Mouse (Mus musculus) ovary, postnatal 36 days (tissue): Measurements from ENCODE around the gene Rfx8.

Source experiments
- DNase-seq: peaks from one replicate; pipeline ENCODE4 v3.0.0; 2022; ENCODE audit warnings: low spot score, mixed read lengths

Rfx8 gene

GRCm38 (mm10) chr1:39645905-39646759 lies 74.7 kb downstream of the Rfx8 start:
- DNase-seq: no peak

DNA sequence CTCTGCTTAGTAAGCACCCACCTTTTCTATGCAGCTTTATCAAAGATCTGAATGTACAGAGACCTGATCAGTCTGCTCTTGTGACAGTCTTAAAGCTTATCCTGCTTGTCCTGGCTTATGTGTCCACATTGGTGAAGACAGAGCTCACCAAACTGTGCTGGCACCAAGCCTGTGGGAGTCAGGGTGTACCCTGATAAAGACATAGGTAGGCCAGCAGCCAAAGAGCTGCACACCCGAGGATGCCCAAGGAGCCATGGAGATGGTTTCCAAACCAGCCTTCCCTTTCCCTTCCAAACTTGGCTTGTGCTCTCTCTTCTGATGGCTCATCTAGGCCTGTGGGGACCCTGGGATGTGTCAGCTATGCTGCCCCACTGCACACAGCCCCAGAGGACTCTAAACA lies 76.5 kb downstream of the Rfx8 start:
- DNase-seq: no peak

- no peak for DNase-seq
Measured at GRCm38 (mm10) chr1:39641667-39642066, 79.1 kb downstream of the Rfx8 start.

- DNase-seq: no peak
Measured at GRCm38 (mm10) chr1:39637139-39637538, 83.7 kb downstream of the Rfx8 start.

DNA sequence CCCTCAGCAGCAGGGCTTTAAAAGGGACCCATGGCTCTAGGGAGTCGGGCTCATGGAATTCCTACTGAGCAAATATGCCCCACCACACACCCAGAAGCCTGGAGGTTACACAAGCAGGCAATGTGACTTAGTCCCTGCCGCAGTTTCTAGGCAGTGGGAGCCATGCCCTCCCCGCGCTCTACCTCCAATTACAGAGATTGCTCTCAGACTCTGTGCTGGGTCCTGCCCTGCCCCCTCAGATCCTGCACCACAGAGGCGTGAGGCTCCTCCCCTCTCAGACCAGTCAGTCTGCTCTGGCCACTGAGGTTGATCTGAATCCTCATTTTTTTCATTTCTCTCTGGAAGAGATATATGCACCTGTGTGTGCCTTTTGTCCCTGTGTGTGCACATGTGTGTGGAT lies 84.1 kb downstream of the Rfx8 start:
- DNase-seq: no peak

DNA sequence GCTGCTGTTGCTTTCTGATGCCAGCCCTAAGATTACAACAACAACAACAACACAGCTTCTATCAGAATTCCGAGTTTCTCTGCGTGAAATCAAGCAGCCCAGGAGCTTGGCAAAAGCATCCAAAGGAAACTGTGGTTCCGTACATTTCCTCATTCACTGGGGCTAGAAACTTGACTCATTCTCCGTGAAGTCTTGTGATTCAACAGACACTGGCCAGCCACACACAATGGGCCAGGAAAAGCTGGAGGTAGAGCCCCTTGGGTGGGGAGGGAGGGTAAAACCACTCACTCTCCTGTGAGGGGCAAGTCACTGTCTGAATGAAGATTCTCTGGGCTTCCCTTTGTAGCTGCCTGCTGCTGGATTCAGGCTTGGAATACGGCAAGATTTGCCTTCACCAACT lies 84.6 kb downstream of the Rfx8 start:
- DNase-seq: no peak

DNA sequence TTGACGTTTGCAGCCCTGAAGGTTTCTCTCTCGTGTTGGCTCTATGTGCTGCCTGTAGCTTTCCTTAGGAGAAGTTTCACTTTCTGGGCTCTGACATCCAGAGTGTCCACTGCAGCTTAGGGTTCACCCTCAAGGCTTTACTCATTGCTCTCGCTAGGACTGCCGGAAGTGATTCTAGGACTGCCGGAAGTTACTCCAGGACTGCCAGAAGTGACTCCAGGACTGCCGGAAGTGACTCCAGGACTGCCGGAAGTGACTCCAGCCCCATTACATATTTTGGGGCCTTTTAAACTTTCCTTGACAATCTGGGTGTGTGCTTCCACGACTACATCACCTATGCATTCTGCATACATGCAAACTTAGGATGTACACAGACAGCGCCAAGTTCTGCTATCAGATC lies 92.2 kb downstream of the Rfx8 start:
- DNase-seq: no peak

DNA sequence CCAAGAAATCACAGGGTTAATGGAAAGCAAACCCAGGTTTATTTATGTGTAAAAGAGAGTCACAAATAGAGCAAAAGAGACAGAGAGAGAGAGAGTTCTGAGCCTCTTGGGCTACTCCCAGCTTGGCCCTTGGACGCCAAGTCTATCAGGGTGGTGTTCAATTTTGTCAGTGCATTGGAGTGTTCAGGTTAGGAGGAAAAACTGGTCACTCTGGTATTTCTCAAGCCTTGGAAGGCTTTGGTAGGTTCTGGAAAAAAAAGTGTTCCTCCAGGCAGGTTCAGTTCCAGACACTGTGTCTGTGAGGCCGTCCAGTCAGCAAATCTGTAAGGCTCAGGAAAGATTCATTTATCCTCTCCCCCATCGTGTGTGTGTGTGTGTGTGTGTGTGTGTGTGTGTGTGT lies 95.3 kb downstream of the Rfx8 start:
- DNase-seq: no peak

DNA sequence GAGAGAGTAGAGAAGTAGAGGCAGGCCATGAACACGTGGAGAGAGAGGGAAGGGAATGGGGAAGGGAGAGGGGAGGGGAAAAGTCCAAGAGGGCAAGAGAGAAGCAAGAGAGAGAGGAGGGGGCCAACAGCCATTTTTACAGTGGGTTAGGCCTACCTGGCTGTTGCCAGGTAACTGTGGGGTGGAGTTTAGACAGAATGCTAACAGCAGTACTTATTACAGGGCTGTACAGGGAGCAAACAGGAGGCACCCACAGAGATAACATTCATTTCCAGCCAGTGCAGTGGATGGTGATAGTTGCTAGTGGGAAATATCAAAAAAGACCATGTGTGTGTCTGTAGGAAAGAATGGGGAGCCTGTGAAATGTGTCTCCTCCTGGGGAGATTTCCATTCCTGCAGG lies 97.1 kb downstream of the Rfx8 start:
- DNase-seq: no peak

- DNase-seq: no peak
Measured at GRCm38 (mm10) chr1:39623106-39623505, 97.7 kb downstream of the Rfx8 start.

DNA sequence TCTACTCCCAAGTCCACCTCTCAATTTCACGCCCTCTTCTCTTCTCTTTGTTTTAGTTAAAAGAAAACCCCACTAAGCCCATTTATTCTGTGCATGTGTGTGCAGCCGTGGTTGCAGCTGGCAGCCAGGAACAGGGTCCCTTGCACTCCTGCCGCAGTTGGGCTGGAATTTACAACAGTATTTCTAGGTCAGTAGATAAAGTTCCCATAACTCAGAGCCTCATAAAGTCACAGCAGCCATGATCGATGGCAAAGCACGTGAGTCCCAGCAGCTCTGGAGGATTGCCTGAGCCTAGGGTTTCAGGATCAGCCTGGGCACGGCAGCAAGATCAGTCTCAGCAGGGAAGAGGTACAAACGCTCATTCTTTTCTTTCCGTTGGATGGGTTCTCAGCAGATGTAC lies 102.3 kb downstream of the Rfx8 start:
- DNase-seq: no peak

DNA sequence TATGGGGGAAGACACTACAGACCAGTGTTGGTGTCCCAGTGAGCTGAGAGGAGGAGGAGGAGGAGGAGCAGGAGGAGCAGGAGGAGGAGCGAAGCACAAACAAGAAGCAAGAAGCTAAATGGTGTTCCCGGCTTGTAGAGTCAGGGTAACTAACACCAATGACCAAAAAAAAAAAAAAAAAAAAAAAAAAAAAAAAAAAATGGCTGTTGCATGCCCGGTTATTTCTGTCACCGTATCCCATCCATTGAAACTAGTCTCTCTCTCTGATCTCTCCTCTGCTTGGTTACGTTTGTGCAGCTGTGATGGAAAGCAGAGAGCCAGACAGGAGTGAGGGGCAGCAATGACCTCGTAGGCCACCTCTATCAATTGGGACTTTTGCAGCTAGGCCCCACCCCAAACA lies 105.3 kb downstream of the Rfx8 start:
- no peak for DNase-seq
